Mouse (Mus musculus) forebrain, embryonic 11.5 days (tissue): ENCODE results near the gene Ncor2. TPM values are rescaled to one million over a fixed set of nuclear protein-coding genes. Genes with fewer than 3 reads are reported as not detected.

Experiments
- ATAC-seq: fragments of 200-750 bp; cut with Nextera tagmentation; replicated peaks from 2 replicates; pipeline ENCODE4 v1.8.0; 2017; ENCODE audit warnings: moderate TSS enrichment; ENCODE audit not compliant: low FRiP score
- DNase-seq: peaks from one replicate; pipeline ENCODE4 v3.0.0-alpha.2; 2017; ENCODE audit warnings: low spot score
- H3K27ac ChIP-seq: fragments of 300-500 bp; sonication (generic); 2 replicates; pipeline ENCODE4 v1.5.1; 2014; ENCODE audit warnings: low read depth, low read length
- H3K27me3 ChIP-seq: fragments of 300-500 bp; sonication (generic); 2 replicates; pipeline ENCODE4 v1.6.1; 2014; ENCODE audit warnings: mild to moderate bottlenecking, low read length, mixed read lengths; ENCODE audit not compliant: control insufficient read depth, insufficient read depth
- H3K36me3 ChIP-seq: fragments of 300-500 bp; sonication (generic); 2 replicates; pipeline ENCODE4 v1.6.1; 2014; ENCODE audit warnings: mild to moderate bottlenecking, low read length, moderate library complexity, mixed read lengths; ENCODE audit not compliant: control insufficient read depth, insufficient read depth
- H3K4me1 ChIP-seq: fragments of 300-500 bp; sonication (generic); replicated peaks from 2 replicates; pipeline ENCODE4 v1.6.1; 2014; ENCODE audit warnings: low read length, mixed read lengths; ENCODE audit not compliant: control insufficient read depth, insufficient read depth
- H3K4me2 ChIP-seq: fragments of 300-500 bp; sonication (generic); 2 replicates; pipeline ENCODE4 v1.6.1; 2014; ENCODE audit warnings: low read depth, mild to moderate bottlenecking, low read length, moderate library complexity, mixed read lengths; ENCODE audit not compliant: severe bottlenecking
- H3K4me3 ChIP-seq: fragments of 300-500 bp; sonication (generic); 2 replicates; pipeline ENCODE4 v1.5.1; 2014; ENCODE audit warnings: low read depth, low read length
- H3K9ac ChIP-seq: fragments of 300-500 bp; sonication (generic); 2 replicates; pipeline ENCODE4 v1.6.1; 2014; ENCODE audit warnings: low read length
- H3K9me3 ChIP-seq: fragments of 300-500 bp; sonication (generic); 2 replicates; pipeline ENCODE4 v1.6.1; 2016; ENCODE audit warnings: low read length, mixed read lengths; ENCODE audit not compliant: control insufficient read depth
- WGBS: fragments of 180-500 bp; shearing (Covaris S2); extraction: QIAGEN DNeasy Blood & Tissue Kit; methylation state at CpG from one replicate; pipeline ENCODE4 v1.1.7; 2014; 5-methylcytosine and 5-hydroxymethylcytosine counted together
- polyA plus RNA-seq: library from polyadenylated mRNA; unstranded; fragments of >200 nt; fragmentation: Nextera tagmentation; extraction: Ambion mirVana; gene quantifications from 2 replicates; pipeline ENCODE4 v1.2.1, GENCODE M21; 2014

Ncor2 gene
- polyA plus RNA-seq, 1 experiment from 2014 or later: 27.3 TPM

GRCm38 (mm10) chr5:125088076-125088475, 90.9 kb downstream of the Ncor2 start:
- Histone ChIP-seq H3K9ac (no peak overlapping the region), H3K27me3 (no peaks in the 10 kb centered on the region), H3K9me3 (peaks cover 4% of the 10 kb centered on the region; the same call in 1 of the 2 replicates), H3K4me3 (no peak overlapping the region), H3K27ac (no peak overlapping the region), H3K4me1 (no peaks in the 10 kb centered on the region), H3K4me2 (no peak overlapping the region), H3K36me3 (peaks cover 26% of the 10 kb centered on the region)
- ATAC-seq (no peak), DNase-seq (no peak)
- WGBS: 82% methylated on average over 6 of the region's 6 CpGs

- Histone ChIP-seq H3K9me3 (peaks cover 4% of the 10 kb centered on the region; the same call in 1 of the 2 replicates), H3K4me2 (no peak overlapping the region), H3K4me3 (no peak overlapping the region), H3K27me3 (no peaks in the 10 kb centered on the region), H3K36me3 (peaks cover 13% of the 10 kb centered on the region), H3K27ac (no peak overlapping the region), H3K9ac (no peak overlapping the region), H3K4me1 (no peaks in the 10 kb centered on the region)
- ATAC-seq: no peak
- DNase-seq: no peak
- 77% methylated on average over 8 of the region's 8 CpGs for WGBS
These were observed 93.9 kb downstream of the Ncor2 start for GRCm38 (mm10) chr5:125085097-125085617.

GRCm38 (mm10) chr5:125083674-125084073, 95.3 kb downstream of the Ncor2 start:
- no peak overlapping the region for H3K27ac ChIP-seq
- H3K9me3 ChIP-seq: no peaks in the 10 kb centered on the region
- 97% methylated on average over 6 of the region's 6 CpGs for WGBS
- H3K4me3 ChIP-seq: no peak overlapping the region
- no peaks in the 10 kb centered on the region for H3K4me1 ChIP-seq
- peaks cover 6% of the 10 kb centered on the region; the same call in 1 of the 2 replicates for H3K36me3 ChIP-seq
- no peak overlapping the region for H3K9ac ChIP-seq
- H3K4me2 ChIP-seq: no peak overlapping the region
- H3K27me3 ChIP-seq: no peaks in the 10 kb centered on the region
- ATAC-seq (no peak), DNase-seq (no peak)

- Histone ChIP-seq H3K9me3 (no peaks in the 10 kb centered on the region), H3K4me1 (no peaks in the 10 kb centered on the region), H3K27me3 (no peaks in the 10 kb centered on the region), H3K4me2 (no peak overlapping the region), H3K27ac (no peak overlapping the region), H3K4me3 (no peak overlapping the region), H3K9ac (no peak overlapping the region), H3K36me3 (peaks cover 5% of the 10 kb centered on the region; the same call in 1 of the 2 replicates)
- DNase-seq (peak; percentile 67), ATAC-seq (no peak)
- WGBS: 76% methylated on average over 21 of the region's 21 CpGs
These were observed 97.5 kb downstream of the Ncor2 start for GRCm38 (mm10) chr5:125081318-125082101.

- H3K27me3 ChIP-seq: no peaks in the 10 kb centered on the region
- H3K9ac ChIP-seq: no peak overlapping the region
- WGBS: 94% methylated on average over 10 of the region's 10 CpGs
- ATAC-seq (no peak), DNase-seq (no peak)
- no peak overlapping the region for H3K27ac ChIP-seq
- H3K36me3 ChIP-seq: peaks cover 5% of the 10 kb centered on the region; the same call in 1 of the 2 replicates
- no peaks in the 10 kb centered on the region for H3K9me3 ChIP-seq
- H3K4me1 ChIP-seq: no peaks in the 10 kb centered on the region
- H3K4me3 ChIP-seq: no peak overlapping the region
- H3K4me2 ChIP-seq: no peak overlapping the region
These were observed 98.2 kb downstream of the Ncor2 start for GRCm38 (mm10) chr5:125080787-125081317.

GRCm38 (mm10) chr5:125080352-125080751, 98.7 kb downstream of the Ncor2 start:
- Histone ChIP-seq H3K9ac (no peak overlapping the region), H3K27me3 (no peaks in the 10 kb centered on the region), H3K4me2 (no peak overlapping the region), H3K9me3 (no peaks in the 10 kb centered on the region), H3K4me1 (no peaks in the 10 kb centered on the region), H3K36me3 (peaks cover 5% of the 10 kb centered on the region; the same call in 1 of the 2 replicates), H3K4me3 (no peak overlapping the region), H3K27ac (no peak overlapping the region)
- WGBS: 94% methylated on average over 4 of the region's 4 CpGs
- DNase-seq (no peak), ATAC-seq (no peak)

- H3K9ac ChIP-seq: no peak overlapping the region
- no peak overlapping the region for H3K27ac ChIP-seq
- 88% methylated on average over 5 of the region's 5 CpGs for WGBS
- peaks cover 5% of the 10 kb centered on the region; the same call in 1 of the 2 replicates for H3K36me3 ChIP-seq
- H3K9me3 ChIP-seq: no peaks in the 10 kb centered on the region
- ATAC-seq (no peak), DNase-seq (no peak)
- H3K27me3 ChIP-seq: no peaks in the 10 kb centered on the region
- H3K4me2 ChIP-seq: no peak overlapping the region
- H3K4me1 ChIP-seq: no peaks in the 10 kb centered on the region
- no peak overlapping the region for H3K4me3 ChIP-seq
These were observed 100.8 kb downstream of the Ncor2 start for GRCm38 (mm10) chr5:125078220-125078619.

- WGBS: 85% methylated on average over 9 of the region's 9 CpGs
- Histone ChIP-seq H3K27me3 (no peaks in the 10 kb centered on the region), H3K4me1 (no peaks in the 10 kb centered on the region), H3K9me3 (no peaks in the 10 kb centered on the region), H3K4me2 (no peak overlapping the region), H3K9ac (no peak overlapping the region), H3K4me3 (no peak overlapping the region), H3K36me3 (peaks cover 2% of the 10 kb centered on the region; the same call in 1 of the 2 replicates), H3K27ac (no peak overlapping the region)
- no peak for DNase-seq
- ATAC-seq: no peak
These were observed 102.8 kb downstream of the Ncor2 start for GRCm38 (mm10) chr5:125076183-125076582.
